ENCODE assay signal across 10 mouse cellular contexts in genomic region chr2:74661685-74662084, GRCm38 (mm10). TPM values are rescaled to one million over a fixed set of nuclear protein-coding genes. Genes with fewer than 3 reads are reported as not detected.
DNase-seq lines count a peak whose midpoint lies in the region; ATAC-seq lines count a peak whose summit lies in the region.
"Had no signal": no experiment of that assay in that cellular context is flagged by ENCODE, and none has a peak within 500 bp of the region (broad histone marks: within the 10 kb centered on the region; RNA-seq: fewer than 3 reads in every experiment).

No protein-coding gene starts in this region.

- no peaks in the 10 kb centered on the region for H3K36me3 ChIP-seq in forebrain, embryonic 14.5 days (ENCODE audit: control insufficient read depth, insufficient read depth, low read length)
- H3K36me3 ChIP-seq in kidney, embryonic 16.5 days (ENCODE audit: insufficient read depth, low read length): no peaks in the 10 kb centered on the region
- H3K36me3 ChIP-seq in midbrain, embryonic 16.5 days (ENCODE audit: control insufficient read depth, insufficient read depth, low read length): no peaks in the 10 kb centered on the region

- peak; percentile 26 to 62 for DNase-seq in left cerebral cortex, postnatal 10 days (ENCODE audit: extremely low spot score in 1 of 2, low spot score in 2 of 2)
- DNase-seq in left cerebral cortex, adult 11 months (ENCODE audit: low spot score): no peak
- peak; percentile 46 for DNase-seq in R1 (ENCODE audit: low read depth, low spot score)
- DNase-seq in forebrain, embryonic 14.5 days (ENCODE audit: low spot score): peak; percentile 87
- no peak for DNase-seq in gastrocnemius, postnatal 25 days
- DNase-seq in gastrocnemius, adult 8-10 months (ENCODE audit: low spot score in 2 of 2): no peak

- no peaks in the 10 kb centered on the region for H3K9me3 ChIP-seq in forebrain, embryonic 14.5 days (replicated peaks; ENCODE audit: control insufficient read depth, low read length)
- no peaks in the 10 kb centered on the region for H3K9me3 ChIP-seq in kidney, embryonic 16.5 days (ENCODE audit: low read length)
- no peaks in the 10 kb centered on the region for H3K9me3 ChIP-seq in midbrain, embryonic 16.5 days (replicated peaks; ENCODE audit: control insufficient read depth, low read length, poor library complexity, severe bottlenecking)

- H3K4me3 ChIP-seq in forebrain, embryonic 14.5 days (ENCODE audit: low read depth, low read length): no peak overlapping the region
- H3K4me3 ChIP-seq in kidney, embryonic 16.5 days (ENCODE audit: low read length): peak overlapping the region; percentile 17
- peak overlapping the region; percentile 17; the same call in 1 of the 2 replicates for H3K4me3 ChIP-seq in midbrain, embryonic 16.5 days (ENCODE audit: low read depth, low read length)

- H3K27ac ChIP-seq in forebrain, embryonic 14.5 days (ENCODE audit: low read depth, low read length): no peak overlapping the region
- H3K27ac ChIP-seq in kidney, embryonic 16.5 days (ENCODE audit: low read length): no peak overlapping the region
- H3K27ac ChIP-seq in midbrain, embryonic 16.5 days (ENCODE audit: low read length): no peak overlapping the region

- H3K9ac ChIP-seq in forebrain, embryonic 14.5 days (ENCODE audit: low read length): no peak overlapping the region
- no peak overlapping the region for H3K9ac ChIP-seq in kidney, embryonic 16.5 days (replicated peaks; ENCODE audit: low read length)
- no peak overlapping the region for H3K9ac ChIP-seq in midbrain, embryonic 16.5 days (ENCODE audit: low read depth, low read length)

- H3K4me1 ChIP-seq in forebrain, embryonic 14.5 days (ENCODE audit: control insufficient read depth, insufficient read depth, low read length): no peaks in the 10 kb centered on the region; the same call in 1 of the 2 replicates
- H3K4me1 ChIP-seq in kidney, embryonic 16.5 days (ENCODE audit: insufficient read depth, low read length): no peaks in the 10 kb centered on the region; the same call in 1 of the 2 replicates
- H3K4me1 ChIP-seq in midbrain, embryonic 16.5 days (ENCODE audit: control insufficient read depth, insufficient read depth, low read length): peaks cover 2% of the 10 kb centered on the region; the same call in 1 of the 2 replicates

- peaks cover 71% of the 10 kb centered on the region for H3K27me3 ChIP-seq in forebrain, embryonic 14.5 days (replicated peaks; ENCODE audit: control insufficient read depth, insufficient read depth, low read length)
- peaks cover 86% of the 10 kb centered on the region for H3K27me3 ChIP-seq in kidney, embryonic 16.5 days (ENCODE audit: insufficient read depth, low read length)
- peaks cover 59% of the 10 kb centered on the region for H3K27me3 ChIP-seq in midbrain, embryonic 16.5 days (ENCODE audit: control insufficient read depth, insufficient read depth, low read depth, low read length)

- WGBS in forebrain, embryonic 14.5 days: 0% methylated on average over 14 of the region's 14 CpGs
- WGBS in kidney, embryonic 16.5 days: under 1% methylated on average over 14 of the region's 14 CpGs
- WGBS in midbrain, embryonic 16.5 days: under 1% methylated on average over 14 of the region's 14 CpGs

- no peak overlapping the region; the same call in 1 of the 2 replicates for H3K4me2 ChIP-seq in forebrain, embryonic 14.5 days (ENCODE audit: low read length)
- H3K4me2 ChIP-seq in kidney, embryonic 16.5 days (replicated peaks; ENCODE audit: low read depth, low read length): peak overlapping the region; percentile 35
- peak overlapping the region; percentile 53 for H3K4me2 ChIP-seq in midbrain, embryonic 16.5 days (ENCODE audit: low read length)

- ATAC-seq in forebrain, embryonic 14.5 days: peak; percentile 45; the same call in 1 of the 2 replicates
- ATAC-seq in kidney, embryonic 16.5 days (ENCODE audit: low FRiP score, low TSS enrichment): peak; percentile 55
- ATAC-seq in midbrain, embryonic 16.5 days: peak; percentile 75; the same call in 1 of the 2 replicates

- intact Hi-C loops in left cerebral cortex, postnatal 10 days (cut with DNase I): loop anchor here (2.0 to 5.0 kb wide), 5 partner anchors 361 to 1114 kb away; no protein-coding TSS in a partner anchor

RNA-seq across cellular contexts. Expression of gene Evx2, which starts 2.3 kb away (rescaled TPM):
- not detected for total RNA-seq in left cerebral cortex, postnatal 10 days (2021)
- polyA plus RNA-seq in forebrain, embryonic 14.5 days (2014; fragmentation: Nextera tagmentation; extraction: Ambion mirVana): not detected in 2 replicates
- not detected in 2 replicates for polyA plus RNA-seq in kidney, embryonic 16.5 days (2015; fragmentation: Nextera tagmentation; extraction: Ambion mirVana)
- 0.21 and 0.42 TPM in 2 replicates for polyA plus RNA-seq in midbrain, embryonic 16.5 days (2015; fragmentation: Nextera tagmentation; extraction: Ambion mirVana)
- total RNA-seq in gastrocnemius, postnatal 25 days (2021): under 1 TPM in 1 of 2 experiments, not detected in 1; 0.08 TPM
- not detected for total RNA-seq in gastrocnemius, adult 8-10 months (2022)
- total RNA-seq: adrenal gland, postnatal 36 days; layer of hippocampus, postnatal 14 days had no signal

RNA-seq across cellular contexts. Expression of gene Hoxd13, which starts 6.4 kb away (rescaled TPM):
- total RNA-seq in left cerebral cortex, postnatal 10 days (2021): not detected
- not detected in 2 replicates for polyA plus RNA-seq in forebrain, embryonic 14.5 days (2014; fragmentation: Nextera tagmentation; extraction: Ambion mirVana)
- 0.24 and 0.36 TPM in 2 replicates for polyA plus RNA-seq in kidney, embryonic 16.5 days (2015; fragmentation: Nextera tagmentation; extraction: Ambion mirVana)
- polyA plus RNA-seq in midbrain, embryonic 16.5 days (2015; fragmentation: Nextera tagmentation; extraction: Ambion mirVana): not detected in 2 replicates
- total RNA-seq in gastrocnemius, postnatal 25 days (2021): not detected
- total RNA-seq in gastrocnemius, adult 8-10 months (2022): not detected
- total RNA-seq: adrenal gland, postnatal 36 days; layer of hippocampus, postnatal 14 days had no signal

RNA-seq across cellular contexts. Expression of gene Hoxd12, which starts 13.1 kb away (rescaled TPM):
- not detected for total RNA-seq in left cerebral cortex, postnatal 10 days (2021)
- polyA plus RNA-seq in forebrain, embryonic 14.5 days (2014; fragmentation: Nextera tagmentation; extraction: Ambion mirVana): not detected in 2 replicates
- polyA plus RNA-seq in kidney, embryonic 16.5 days (2015; fragmentation: Nextera tagmentation; extraction: Ambion mirVana): 4.5 and 4.7 TPM in 2 replicates
- polyA plus RNA-seq in midbrain, embryonic 16.5 days (2015; fragmentation: Nextera tagmentation; extraction: Ambion mirVana): not detected in 2 replicates
- total RNA-seq in gastrocnemius, postnatal 25 days (2021): not detected
- not detected for total RNA-seq in gastrocnemius, adult 8-10 months (2022)
- total RNA-seq: adrenal gland, postnatal 36 days; layer of hippocampus, postnatal 14 days had no signal

RNA-seq across cellular contexts. Expression of gene Hoxd11, which starts 17.7 kb away (rescaled TPM):
- not detected for total RNA-seq in left cerebral cortex, postnatal 10 days (2021)
- not detected in 2 replicates for polyA plus RNA-seq in forebrain, embryonic 14.5 days (2014; fragmentation: Nextera tagmentation; extraction: Ambion mirVana)
- 13.9 and 17.9 TPM in 2 replicates for polyA plus RNA-seq in kidney, embryonic 16.5 days (2015; fragmentation: Nextera tagmentation; extraction: Ambion mirVana)
- not detected in 2 replicates for polyA plus RNA-seq in midbrain, embryonic 16.5 days (2015; fragmentation: Nextera tagmentation; extraction: Ambion mirVana)
- under 1 TPM in 1 of 2 experiments, not detected in 1; 0.26 TPM for total RNA-seq in gastrocnemius, postnatal 25 days (2021)
- not detected for total RNA-seq in gastrocnemius, adult 8-10 months (2022)
- total RNA-seq: adrenal gland, postnatal 36 days; layer of hippocampus, postnatal 14 days had no signal

RNA-seq across cellular contexts. Expression of gene Hoxd10, which starts 30.0 kb away (rescaled TPM):
- total RNA-seq in left cerebral cortex, postnatal 10 days (2021): not detected
- not detected in 2 replicates for polyA plus RNA-seq in forebrain, embryonic 14.5 days (2014; fragmentation: Nextera tagmentation; extraction: Ambion mirVana)
- polyA plus RNA-seq in kidney, embryonic 16.5 days (2015; fragmentation: Nextera tagmentation; extraction: Ambion mirVana): 33.5 and 38.5 TPM in 2 replicates
- polyA plus RNA-seq in midbrain, embryonic 16.5 days (2015; fragmentation: Nextera tagmentation; extraction: Ambion mirVana): not detected in 2 replicates
- 1 to 10 TPM; 1.5 to 4.5 TPM for total RNA-seq in gastrocnemius, postnatal 25 days (2021)
- 1 to 10 TPM; 6.1 to 8.5 (median 7.6) TPM for total RNA-seq in gastrocnemius, adult 8-10 months (2022)
- total RNA-seq: adrenal gland, postnatal 36 days; layer of hippocampus, postnatal 14 days had no signal

Comparison
In these comparisons a context has a peak if more than half of its experiments do, and no peak if none do; other contexts are left out.
1. DNase-seq: peak in left cerebral cortex, postnatal 10 days (2 of 2), R1 (single experiment) and forebrain, embryonic 14.5 days (single experiment); none in left cerebral cortex, adult 11 months (single experiment), gastrocnemius, postnatal 25 days (single experiment) and gastrocnemius, adult 8-10 months (0 of 2).
2. Peak in every context shown above with its lines, with median percentiles within 50 percentile points of each other: ATAC-seq.